Mouse (Mus musculus) myocyte (in vitro differentiated cells): ENCODE data around the gene Mfap2.

Source experiments
- E2F4 ChIP-seq: IDR thresholded peaks from one replicate; pipeline ENCODE4 v1.6.1; 2011; ENCODE audit warnings: mild to moderate bottlenecking, control low read depth, moderate library complexity; ENCODE audit not compliant: insufficient read depth
- POLR2A ChIP-seq: IDR thresholded peaks from one replicate; pipeline ENCODE4 v1.6.1; 2011; ENCODE audit warnings: low read depth, mild to moderate bottlenecking, control low read depth, moderate library complexity; ENCODE audit not compliant: insufficient read length
- POLR2AphosphoS2 ChIP-seq: IDR thresholded peaks from one replicate; pipeline ENCODE4 v1.6.1; 2011; ENCODE audit warnings: low read depth, control low read depth; ENCODE audit not compliant: insufficient read length

DNA sequence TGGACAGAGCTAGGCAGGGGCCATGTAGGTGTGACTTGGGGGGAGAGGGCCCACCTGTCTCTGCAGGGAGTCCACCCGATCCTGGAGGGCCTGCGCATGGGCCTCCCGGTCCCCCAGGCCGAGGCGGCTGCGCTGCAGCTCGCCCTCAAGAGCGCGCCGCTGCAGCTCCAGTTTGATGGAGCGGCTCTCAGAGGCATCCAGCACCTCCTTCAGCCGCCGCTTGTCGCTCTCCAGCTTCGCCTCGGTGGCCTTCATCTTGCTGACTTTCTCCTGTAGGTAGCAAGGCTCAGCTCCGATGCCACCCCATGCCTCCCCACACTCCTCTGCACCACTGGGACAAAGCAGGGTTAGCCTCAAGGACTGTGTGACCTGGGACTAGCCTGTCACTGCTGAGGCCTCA lies 10.0 kb downstream of the Mfap2 start:
- no peak for TF ChIP-seq POLR2A
- no peak for TF ChIP-seq POLR2AphosphoS2
- TF ChIP-seq E2F4 = no peak
